Mouse (Mus musculus) spleen, adult 2 months (tissue): ENCODE measurements around the gene Ece1.

ENCODE experiments used
- CTCF ChIP-seq: fragments of 200-500 bp; IDR thresholded peaks from 2 replicates; pipeline ENCODE4 v1.5.1; 2011; ENCODE audit warnings: mild to moderate bottlenecking, inconsistent platforms; ENCODE audit not compliant: insufficient read depth, insufficient read length, insufficient replicate concordance; ENCODE audit errors: extremely low read depth
- POLR2A ChIP-seq: fragments of 200-500 bp; IDR thresholded peaks from 2 replicates; pipeline ENCODE4 v1.6.1; 2011; ENCODE audit warnings: low read depth, low read length, inconsistent platforms

- no peak for TF ChIP-seq POLR2A
- TF ChIP-seq CTCF, result peak; percentile 62; the same call in 1 of the 2 replicates
Measured at GRCm38 (mm10) chr4:137835624-137836337, 26.3 kb upstream of the Ece1 start.
